Mouse (Mus musculus) forebrain, embryonic 16.5 days (tissue): ENCODE results near the gene Cnn1. TPM values are rescaled to one million over a fixed set of nuclear protein-coding genes. Genes with fewer than 3 reads are reported as not detected.
"Not testable (repeated sequence)": the region's sequence is repeated elsewhere in the genome, so short reads cannot be mapped to it uniquely, and the experiment has no call there.

Experiments used
- ATAC-seq: fragments of 200-750 bp; cut with Nextera tagmentation; 2 replicates; pipeline ENCODE4 v1.8.0; 2017; ENCODE audit warnings: mild to moderate bottlenecking, moderate library complexity
- H3K27ac ChIP-seq: fragments of 300-500 bp; sonication (generic); 2 replicates; pipeline ENCODE4 v1.5.1; 2014; ENCODE audit warnings: low read length, control low read depth
- H3K27me3 ChIP-seq: fragments of 300-500 bp; sonication (generic); replicated peaks from 2 replicates; pipeline ENCODE4 v1.6.1; 2014; ENCODE audit warnings: low read length; ENCODE audit not compliant: control insufficient read depth, insufficient read depth
- H3K36me3 ChIP-seq: fragments of 300-500 bp; sonication (generic); 2 replicates; pipeline ENCODE4 v1.6.1; 2014; ENCODE audit not compliant: control insufficient read depth, insufficient read depth
- H3K4me1 ChIP-seq: fragments of 300-500 bp; sonication (generic); replicated peaks from 2 replicates; pipeline ENCODE4 v1.6.1; 2014; ENCODE audit warnings: low read length; ENCODE audit not compliant: control insufficient read depth, insufficient read depth
- H3K4me2 ChIP-seq: fragments of 300-500 bp; sonication (generic); 2 replicates; pipeline ENCODE4 v1.6.1; 2014; ENCODE audit warnings: mild to moderate bottlenecking, low read length, control low read depth
- H3K4me3 ChIP-seq: fragments of 300-500 bp; sonication (generic); replicated peaks from 2 replicates; pipeline ENCODE4 v1.5.1; 2014; ENCODE audit warnings: mild to moderate bottlenecking, low read length, control low read depth
- H3K9ac ChIP-seq: fragments of 300-500 bp; sonication (generic); replicated peaks from 2 replicates; pipeline ENCODE4 v1.6.1; 2014; ENCODE audit warnings: low read depth, low read length, control low read depth
- H3K9me3 ChIP-seq: fragments of 300-500 bp; sonication (generic); 2 replicates; pipeline ENCODE4 v1.6.1; 2016; ENCODE audit warnings: low read length; ENCODE audit not compliant: control insufficient read depth
- WGBS: fragments of 180-500 bp; shearing (Covaris S2); extraction: QIAGEN DNeasy Blood & Tissue Kit; methylation state at CpG from one replicate; pipeline ENCODE4 v1.1.7; 2014; 5-methylcytosine and 5-hydroxymethylcytosine counted together
- polyA plus RNA-seq: library from polyadenylated mRNA; unstranded; fragments of >200 nt; fragmentation: Nextera tagmentation; extraction: Ambion mirVana; gene quantifications from 2 replicates; pipeline ENCODE4 v1.2.1, GENCODE M21; 2015

Gene Cnn1
- polyA plus RNA-seq, 1 experiment from 2014 or later = 0.60 TPM

DNA sequence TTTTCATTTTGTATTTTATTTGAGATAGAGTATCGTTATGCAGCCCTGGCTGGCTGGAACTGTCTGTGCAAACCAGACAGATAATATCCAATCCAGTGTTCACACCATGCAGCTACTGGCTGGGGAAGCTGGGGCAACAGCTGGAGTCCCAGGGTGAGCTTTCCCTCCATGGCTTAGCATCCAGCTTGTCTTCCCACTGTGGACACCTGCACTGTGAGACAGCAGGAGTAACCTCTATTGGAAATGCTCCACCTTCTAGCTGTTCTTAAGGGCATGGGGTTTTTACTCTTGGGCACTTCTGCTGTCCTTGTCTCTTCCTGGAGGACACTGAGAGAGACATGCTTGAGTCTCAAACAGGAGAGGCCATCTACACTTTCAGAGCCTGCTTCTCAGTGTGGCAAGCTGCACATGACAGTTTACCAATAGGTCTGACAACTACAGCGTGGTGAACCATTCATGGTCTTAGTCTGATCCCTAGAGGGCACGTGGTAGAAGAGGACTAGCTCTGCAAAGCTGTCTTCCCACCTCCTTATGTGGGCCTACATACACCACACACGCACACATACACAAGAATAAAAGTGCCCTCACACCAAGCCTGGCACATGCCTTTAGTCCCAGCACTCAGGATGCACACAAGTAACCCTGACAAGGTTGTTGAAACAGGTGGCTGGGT, 29.0 kb upstream of the Cnn1 start:
- Histone ChIP-seq H3K27me3 (no peaks in the 10 kb centered on the region), H3K9me3 (no peaks in the 10 kb centered on the region), H3K9ac (peak overlapping the region; percentile 93; the same call in 1 of the 2 replicates), H3K36me3 (peaks cover 6% of the 10 kb centered on the region), H3K4me1 (peaks cover 18% of the 10 kb centered on the region), H3K27ac (peak overlapping the region; percentile 34; the same call in 1 of the 2 replicates), H3K4me2 (peak overlapping the region; percentile 67), H3K4me3 (peak overlapping the region; percentile 80)
- 61% methylated on average over 4 of the region's 4 CpGs for WGBS
- peak; percentile 6 for ATAC-seq

- Histone ChIP-seq H3K27me3 (no peaks in the 10 kb centered on the region), H3K4me2 (peak within 1 kb of the TSS; percentile 67), H3K36me3 (no peaks in the 10 kb centered on the region; the same call in 1 of the 2 replicates), H3K4me1 (peaks cover 18% of the 10 kb centered on the region), H3K9me3 (no peaks in the 10 kb centered on the region), H3K4me3 (peak within 1 kb of the TSS; percentile 80), H3K9ac (peak within 1 kb of the TSS; percentile 93), H3K27ac (peak within 1 kb of the TSS; percentile 96)
- peak; percentile 98 for ATAC-seq
- WGBS = under 1% methylated on average over 78 of the region's 87 CpGs
Measured at GRCm38 (mm10) chr9:22070791-22071573, 28.0 kb upstream of the Cnn1 start, which contains the start of the genes Gm49318 and Zfp653. TSS of gene Gm49318 (minus strand) at chr9:22071259. TSS of gene Zfp653 (minus strand) at chr9:22071376.

DNA sequence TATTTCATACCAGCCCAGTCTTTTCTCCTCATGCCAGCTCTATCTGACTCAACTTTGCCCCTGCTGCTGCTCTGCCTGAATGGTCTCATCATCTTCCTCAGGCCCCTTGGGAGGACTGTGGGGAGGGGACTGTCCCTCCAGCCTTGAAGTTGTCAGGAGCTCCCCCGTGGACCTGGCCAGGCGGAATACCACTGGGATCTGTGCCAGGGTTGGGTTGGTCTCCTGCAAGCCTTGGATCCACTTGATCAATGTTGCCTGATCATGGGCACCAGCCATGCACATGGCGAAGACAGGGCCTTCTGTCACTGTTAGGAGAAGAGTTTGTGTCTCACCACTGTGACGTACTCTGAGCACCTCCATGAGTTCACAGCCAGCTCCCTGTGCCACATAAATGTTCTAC, 26.7 kb upstream of the Cnn1 start:
- H3K27ac ChIP-seq = no peak overlapping the region
- H3K9ac ChIP-seq = no peak overlapping the region
- ATAC-seq = no peak
- 90% methylated on average over 4 of the region's 4 CpGs for WGBS
- no peaks in the 10 kb centered on the region; the same call in 1 of the 2 replicates for H3K36me3 ChIP-seq
- H3K4me3 ChIP-seq = no peak overlapping the region
- peaks cover 18% of the 10 kb centered on the region for H3K4me1 ChIP-seq
- H3K9me3 ChIP-seq = no peaks in the 10 kb centered on the region
- H3K4me2 ChIP-seq = no peak overlapping the region
- H3K27me3 ChIP-seq = no peaks in the 10 kb centered on the region

DNA sequence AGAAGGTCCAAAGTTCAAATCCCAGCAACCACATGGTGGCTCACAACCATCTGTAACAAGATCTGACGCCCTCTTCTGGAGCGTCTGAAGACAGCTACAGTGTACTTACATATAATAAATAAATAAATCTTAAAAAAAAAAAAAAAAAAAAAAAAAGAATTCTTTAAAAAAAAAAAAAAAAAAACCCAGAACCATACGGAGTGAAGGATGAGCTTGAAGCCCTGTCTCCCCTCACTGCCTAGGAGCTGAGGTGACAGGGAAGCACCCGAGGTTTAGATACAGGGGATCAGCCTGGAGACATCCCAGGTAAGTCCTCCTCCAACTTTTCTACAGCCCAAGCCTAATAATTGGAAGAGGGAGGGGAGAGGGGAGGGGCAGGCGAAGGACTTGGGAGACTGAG, 23.2 kb upstream of the Cnn1 start:
- H3K27me3 ChIP-seq, H3K4me1 ChIP-seq, H3K36me3 ChIP-seq, H3K4me2 ChIP-seq, H3K9ac ChIP-seq, ATAC-seq, H3K4me3 ChIP-seq, H3K27ac ChIP-seq, H3K9me3 ChIP-seq: not testable (repeated sequence)
- WGBS = 97% methylated on average over 3 of the region's 5 CpGs

DNA sequence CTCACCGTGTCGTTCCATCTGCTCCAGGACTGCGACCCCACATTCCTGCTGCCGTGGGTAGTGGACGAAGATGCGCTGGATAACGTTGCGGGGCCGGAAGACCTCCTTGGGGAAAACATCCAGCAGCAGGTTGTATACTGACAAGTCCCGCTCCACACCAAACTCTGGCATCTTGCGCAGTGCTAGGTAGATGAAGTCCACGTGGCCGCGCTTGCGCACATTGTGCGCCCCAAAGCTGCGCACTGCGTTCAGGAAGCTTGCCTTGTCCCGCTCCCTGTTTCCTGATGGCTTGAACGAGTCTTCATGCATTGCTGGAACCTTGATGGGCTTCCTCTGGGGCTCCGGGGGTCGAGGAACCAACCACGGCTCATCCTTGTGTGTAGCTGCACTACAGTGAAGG, 22.8 kb upstream of the Cnn1 start:
- no peak overlapping the region for H3K9ac ChIP-seq
- peaks cover 7% of the 10 kb centered on the region for H3K4me1 ChIP-seq
- H3K4me3 ChIP-seq = no peak overlapping the region
- WGBS = 95% methylated on average over 23 of the region's 23 CpGs
- H3K27me3 ChIP-seq = no peaks in the 10 kb centered on the region
- H3K9me3 ChIP-seq = no peaks in the 10 kb centered on the region
- H3K4me2 ChIP-seq = no peak overlapping the region
- H3K36me3 ChIP-seq = no peaks in the 10 kb centered on the region; the same call in 1 of the 2 replicates
- ATAC-seq = no peak
- H3K27ac ChIP-seq = no peak overlapping the region

- Histone ChIP-seq H3K27me3 (no peaks in the 10 kb centered on the region), H3K9me3 (no peaks in the 10 kb centered on the region), H3K9ac (peak overlapping the region; percentile 81), H3K27ac (peak overlapping the region; percentile 31; the same call in 1 of the 2 replicates), H3K4me3 (peak overlapping the region; percentile 96), H3K4me2 (peak overlapping the region; percentile 82), H3K36me3 (no peaks in the 10 kb centered on the region), H3K4me1 (peaks cover 11% of the 10 kb centered on the region)
- no peak for ATAC-seq
- 34% methylated on average over 4 of the region's 4 CpGs for WGBS
Measured at GRCm38 (mm10) chr9:22084667-22085021, 14.4 kb upstream of the Cnn1 start.

DNA sequence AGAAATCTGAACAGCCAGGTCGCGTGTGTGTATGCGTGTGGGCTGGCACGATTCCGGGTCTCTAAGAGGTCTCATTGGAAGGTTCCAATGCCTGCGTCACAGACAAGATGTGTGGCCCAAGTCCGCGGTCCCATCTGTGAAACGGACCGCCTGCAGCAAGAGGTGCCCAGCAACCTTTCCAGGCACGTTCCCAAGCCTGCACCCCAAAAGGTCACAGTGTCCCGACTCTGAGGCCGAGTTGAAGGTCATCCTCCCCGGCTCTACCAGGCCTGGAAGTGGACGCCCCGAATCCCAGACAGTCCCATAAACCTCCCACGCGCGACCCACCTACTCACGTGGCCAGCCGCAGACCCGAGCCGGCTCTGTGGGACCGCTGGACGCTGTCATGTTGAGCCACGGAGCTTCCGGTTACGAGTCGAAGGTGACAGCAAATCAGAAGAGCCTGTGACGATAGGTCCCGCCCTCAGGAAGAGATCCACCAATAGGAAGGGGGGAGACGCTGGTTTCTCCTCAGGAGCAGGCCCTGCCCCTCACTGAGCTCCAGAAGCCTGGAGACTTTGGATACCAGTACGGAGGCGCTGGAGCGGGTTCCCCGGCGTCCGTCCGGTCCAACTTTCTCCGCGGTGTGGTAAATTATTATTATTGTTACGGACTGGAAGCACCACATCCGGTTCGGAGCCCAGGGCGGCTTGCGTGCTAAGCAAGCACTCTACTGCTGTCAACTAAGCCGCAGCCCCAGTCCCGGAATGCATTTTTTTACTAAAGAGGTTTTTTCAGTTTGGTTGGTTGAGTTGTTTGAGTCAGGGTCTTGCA, 13.8 kb upstream of the Cnn1 start, which contains the start of gene Ecsit:
Gene Ecsit (minus strand): TSS at position 417 of the 813 bp plus-strand sequence.
- peak; percentile 100 for ATAC-seq
- WGBS = under 1% methylated on average over 48 of the region's 48 CpGs
- H3K9me3 ChIP-seq = no peaks in the 10 kb centered on the region

GRCm38 (mm10) chr9:22086012-22086411, 13.0 kb upstream of the Cnn1 start:
- 82% methylated on average over 6 of the region's 6 CpGs for WGBS
- Histone ChIP-seq H3K9me3 (no peaks in the 10 kb centered on the region), H3K27ac (no peak overlapping the region; the same call in 1 of the 2 replicates), H3K4me3 (peak overlapping the region; percentile 96), H3K27me3 (no peaks in the 10 kb centered on the region), H3K36me3 (no peaks in the 10 kb centered on the region), H3K4me2 (peak overlapping the region; percentile 67), H3K4me1 (peaks cover 11% of the 10 kb centered on the region), H3K9ac (peak overlapping the region; percentile 81)
- no peak for ATAC-seq

More for the DNA sequence above, 13.8 kb upstream of the Cnn1 start, which contains the start of gene Ecsit:
- H3K4me2 ChIP-seq = peak within 1 kb of the TSS; percentile 82
- peak within 1 kb of the TSS; percentile 81 for H3K9ac ChIP-seq
- no peaks in the 10 kb centered on the region for H3K27me3 ChIP-seq
- peak within 1 kb of the TSS; percentile 96 for H3K4me3 ChIP-seq
- peaks cover 11% of the 10 kb centered on the region for H3K4me1 ChIP-seq
- H3K27ac ChIP-seq = peak within 1 kb of the TSS; percentile 70; the same call in 1 of the 2 replicates
- H3K36me3 ChIP-seq = no peaks in the 10 kb centered on the region
